Mouse (Mus musculus) liver, postnatal 0 days (tissue): ENCODE results near the gene Fbxl18. TPM values are rescaled to one million over a fixed set of nuclear protein-coding genes. Genes with fewer than 3 reads are reported as not detected.
"Not testable (repeated sequence)": the region's sequence is repeated elsewhere in the genome, so short reads cannot be mapped to it uniquely, and the experiment has no call there.

Experiments used
- ATAC-seq: fragments of 200-750 bp; cut with Nextera tagmentation; 2 replicates; pipeline ENCODE4 v1.8.0; 2017; ENCODE audit warnings: mild to moderate bottlenecking, moderate library complexity
- DNase-seq: peaks from one replicate; pipeline ENCODE4 v3.0.0-alpha.2; 2016
- H3K27ac ChIP-seq: fragments of 300-500 bp; sonication (generic); 2 replicates; pipeline ENCODE4 v1.5.1; 2014; ENCODE audit warnings: antibody characterized with exemption, moderate library complexity, mild to moderate bottlenecking, low read depth
- H3K27me3 ChIP-seq: fragments of 300-500 bp; sonication (generic); 2 replicates; pipeline ENCODE4 v1.6.1; 2014; ENCODE audit warnings: low read length, control low read depth, mixed read lengths; ENCODE audit not compliant: insufficient read depth
- H3K36me3 ChIP-seq: fragments of 300-500 bp; sonication (generic); replicated peaks from 2 replicates; pipeline ENCODE4 v1.6.1; 2014; ENCODE audit warnings: mild to moderate bottlenecking, control low read depth, low read length, moderate library complexity, mixed read lengths; ENCODE audit not compliant: insufficient read depth
- H3K4me1 ChIP-seq: fragments of 300-500 bp; sonication (generic); 2 replicates; pipeline ENCODE4 v1.6.1; 2014; ENCODE audit warnings: antibody characterized with exemption, mild to moderate bottlenecking, control low read depth; ENCODE audit not compliant: insufficient read depth
- H3K4me2 ChIP-seq: fragments of 300-500 bp; sonication (generic); 2 replicates; pipeline ENCODE4 v1.6.1; 2014; ENCODE audit warnings: low read depth, mild to moderate bottlenecking, low read length, moderate library complexity, mixed read lengths
- H3K4me3 ChIP-seq: fragments of 300-500 bp; sonication (generic); 2 replicates; pipeline ENCODE4 v1.5.1; 2014; ENCODE audit warnings: low read depth, low read length
- H3K9ac ChIP-seq: fragments of 300-500 bp; sonication (generic); replicated peaks from 2 replicates; pipeline ENCODE4 v1.6.1; 2014; ENCODE audit warnings: mild to moderate bottlenecking, moderate library complexity
- H3K9me3 ChIP-seq: fragments of 300-500 bp; sonication (generic); 2 replicates; pipeline ENCODE4 v1.6.1; 2016; ENCODE audit warnings: mild to moderate bottlenecking, control low read depth, low read length, mixed read lengths
- CTCF ChIP-seq: sonication (generic); IDR thresholded peaks from 2 replicates; pipeline ENCODE4 v1.5.1; 2016; ENCODE audit warnings: antibody characterized with exemption, low read depth
- EP300 ChIP-seq: IDR thresholded peaks from 2 replicates; pipeline ENCODE4 v1.6.1; 2016; ENCODE audit warnings: antibody characterized with exemption, low read depth, mild to moderate bottlenecking
- WGBS: fragments of 180-500 bp; shearing (Covaris S2); extraction: QIAGEN DNeasy Blood & Tissue Kit; methylation state at CpG from one replicate; pipeline ENCODE4 v1.1.7; 2014; ENCODE audit not compliant: insufficient replicate concordance; 5-methylcytosine and 5-hydroxymethylcytosine counted together
- polyA plus RNA-seq: library from polyadenylated mRNA; unstranded; fragments of >200 nt; fragmentation: Nextera tagmentation; extraction: Ambion mirVana; gene quantifications from 2 replicates; pipeline ENCODE4 v1.2.1, GENCODE M21; 2015

The Fbxl18 gene
- polyA plus RNA-seq, 1 experiment from 2014 or later, result 3.2 TPM

GRCm38 (mm10) chr5:142896713-142897112 lies 1.5 kb upstream of the Fbxl18 start:
- H3K4me1 ChIP-seq, result peaks cover 15% of the 10 kb centered on the region
- TF ChIP-seq EP300 (no peak), CTCF (no peak)
- peaks cover 12% of the 10 kb centered on the region for H3K36me3 ChIP-seq
- H3K9ac ChIP-seq, result no peak overlapping the region
- H3K4me3 ChIP-seq, result no peak overlapping the region
- DNase-seq (no peak), ATAC-seq (no peak)
- no peaks in the 10 kb centered on the region for H3K9me3 ChIP-seq
- 31% methylated on average over 5 of the region's 5 CpGs for WGBS
- no peaks in the 10 kb centered on the region for H3K27me3 ChIP-seq
- H3K4me2 ChIP-seq, result no peak overlapping the region
- no peak overlapping the region for H3K27ac ChIP-seq

GRCm38 (mm10) chr5:142896192-142896591 lies 971 bp upstream of the Fbxl18 start:
- Histone ChIP-seq H3K4me2 (peak overlapping the region; percentile 97), H3K27ac (no peak overlapping the region), H3K27me3 (no peaks in the 10 kb centered on the region), H3K4me3 (no peak overlapping the region), H3K9ac (no peak overlapping the region), H3K9me3 (no peaks in the 10 kb centered on the region), H3K4me1 (peaks cover 15% of the 10 kb centered on the region), H3K36me3 (peaks cover 7% of the 10 kb centered on the region)
- no peak for DNase-seq
- no peak for ATAC-seq
- TF ChIP-seq CTCF (peak; percentile 46), EP300 (no peak)
- 28% methylated on average over 10 of the region's 10 CpGs for WGBS

GRCm38 (mm10) chr5:142891396-142891795 lies 3.8 kb downstream of the Fbxl18 start:
- H3K27ac ChIP-seq, result no peak overlapping the region
- WGBS, result 78% methylated on average over 6 of the region's 6 CpGs
- no peak overlapping the region for H3K4me3 ChIP-seq
- no peaks in the 10 kb centered on the region for H3K27me3 ChIP-seq
- H3K9me3 ChIP-seq, result no peaks in the 10 kb centered on the region
- H3K4me1 ChIP-seq, result peaks cover 15% of the 10 kb centered on the region
- DNase-seq (no peak), ATAC-seq (no peak)
- H3K36me3 ChIP-seq, result peaks cover 6% of the 10 kb centered on the region
- TF ChIP-seq EP300 (no peak), CTCF (no peak)
- no peak overlapping the region for H3K9ac ChIP-seq
- H3K4me2 ChIP-seq, result no peak overlapping the region

- 73% methylated on average over 3 of the region's 3 CpGs for WGBS
- not testable (repeated sequence) for H3K4me2 ChIP-seq, H3K4me3 ChIP-seq, H3K4me1 ChIP-seq, ATAC-seq, DNase-seq, H3K9ac ChIP-seq, H3K27ac ChIP-seq, H3K27me3 ChIP-seq, H3K9me3 ChIP-seq
- H3K36me3 ChIP-seq, result peaks cover 19% of the 10 kb centered on the region
These were observed 7.7 kb downstream of the Fbxl18 start for GRCm38 (mm10) chr5:142887533-142887932.

GRCm38 (mm10) chr5:142886761-142887160 lies 8.5 kb downstream of the Fbxl18 start:
- TF ChIP-seq CTCF (no peak), EP300 (no peak)
- WGBS, result 88% methylated on average over 19 of the region's 20 CpGs
- no peak overlapping the region for H3K4me2 ChIP-seq
- no peak overlapping the region for H3K27ac ChIP-seq
- no peak for ATAC-seq
- no peak overlapping the region for H3K4me3 ChIP-seq
- no peaks in the 10 kb centered on the region for H3K9me3 ChIP-seq
- DNase-seq, result no peak
- H3K27me3 ChIP-seq, result no peaks in the 10 kb centered on the region
- H3K36me3 ChIP-seq, result peaks cover 19% of the 10 kb centered on the region
- no peak overlapping the region for H3K9ac ChIP-seq
- H3K4me1 ChIP-seq, result no peaks in the 10 kb centered on the region

GRCm38 (mm10) chr5:142886181-142886580 lies 9.0 kb downstream of the Fbxl18 start:
- DNase-seq, result no peak
- no peaks in the 10 kb centered on the region for H3K9me3 ChIP-seq

GRCm38 (mm10) chr5:142882471-142882870 lies 12.8 kb downstream of the Fbxl18 start:
- Histone ChIP-seq H3K9me3 (no peaks in the 10 kb centered on the region), H3K27me3 (no peaks in the 10 kb centered on the region), H3K27ac (no peak overlapping the region), H3K4me1 (peaks cover 4% of the 10 kb centered on the region), H3K9ac (no peak overlapping the region), H3K4me2 (no peak overlapping the region), H3K36me3 (peaks cover 19% of the 10 kb centered on the region), H3K4me3 (no peak overlapping the region)
- ATAC-seq (no peak), DNase-seq (no peak)
- TF ChIP-seq EP300 (no peak), CTCF (no peak)
- 95% methylated on average over 11 of the region's 11 CpGs for WGBS

More at GRCm38 (mm10) chr5:142886181-142886580, 9.0 kb downstream of the Fbxl18 start:
- no peak for TF ChIP-seq CTCF
- TF ChIP-seq EP300, result no peak
- ATAC-seq, result no peak
- H3K9ac ChIP-seq, result no peak overlapping the region
- peaks cover 4% of the 10 kb centered on the region for H3K4me1 ChIP-seq
- H3K4me3 ChIP-seq, result no peak overlapping the region
- H3K27ac ChIP-seq, result no peak overlapping the region
- H3K27me3 ChIP-seq, result no peaks in the 10 kb centered on the region
- H3K36me3 ChIP-seq, result peaks cover 19% of the 10 kb centered on the region
- 94% methylated on average over 19 of the region's 19 CpGs for WGBS
- H3K4me2 ChIP-seq, result no peak overlapping the region
